In genomic region chr17:26836786-26837545, GRCm38 (mm10) we compare ENCODE assay signal across 22 mouse cellular contexts. TPM values are rescaled to one million over a fixed set of nuclear protein-coding genes. Genes with fewer than 3 reads are reported as not detected.
DNase-seq lines count a peak whose midpoint lies in the region; ATAC-seq lines count a peak whose summit lies in the region.
"Had no signal": no experiment of that assay in that cellular context is flagged by ENCODE, and none has a peak within 500 bp of the region (broad histone marks: within the 10 kb centered on the region; RNA-seq: fewer than 3 reads in every experiment).

No protein-coding gene starts in this region.

- no peak overlapping the region for H3K27ac ChIP-seq in midbrain, embryonic 11.5 days (ENCODE audit: low read depth, low read length)
- no peak overlapping the region for H3K27ac ChIP-seq in midbrain, embryonic 15.5 days
- no peak overlapping the region for H3K27ac ChIP-seq in embryonic facial prominence, embryonic 14.5 days (replicated peaks; ENCODE audit: low read depth, low read length)
- H3K27ac ChIP-seq: hindbrain, embryonic 13.5 days had no signal

- WGBS in midbrain, embryonic 11.5 days = 2% methylated on average over 19 of the region's 19 CpGs
- 2% methylated on average over 19 of the region's 19 CpGs for WGBS in midbrain, embryonic 15.5 days
- WGBS in embryonic facial prominence, embryonic 14.5 days = 4% methylated on average over 19 of the region's 19 CpGs

- H3K9me3 ChIP-seq in midbrain, embryonic 11.5 days (ENCODE audit: control insufficient read depth, low read length) = no peaks in the 10 kb centered on the region
- H3K9me3 ChIP-seq in midbrain, embryonic 15.5 days = no peaks in the 10 kb centered on the region
- no peaks in the 10 kb centered on the region for H3K9me3 ChIP-seq in embryonic facial prominence, embryonic 14.5 days (ENCODE audit: control insufficient read depth, low read length)
- H3K9me3 ChIP-seq: hindbrain, embryonic 13.5 days had no signal

- H3K4me3 ChIP-seq in midbrain, embryonic 11.5 days (ENCODE audit: low read depth, low read length) = no peak overlapping the region
- H3K4me3 ChIP-seq in midbrain, embryonic 15.5 days = no peak overlapping the region
- 0 out of 2 replicates have a peak overlapping the region, but pooled peaks have one; percentile 1 for H3K4me3 ChIP-seq in embryonic facial prominence, embryonic 14.5 days (ENCODE audit: low read depth, low read length)
- H3K4me3 ChIP-seq: hindbrain, embryonic 13.5 days; myocyte had no signal

- no peak overlapping the region for H3K4me2 ChIP-seq in midbrain, embryonic 11.5 days
- H3K4me2 ChIP-seq in midbrain, embryonic 15.5 days = no peak overlapping the region
- no peak overlapping the region for H3K4me2 ChIP-seq in embryonic facial prominence, embryonic 14.5 days (ENCODE audit: low read depth, low read length)
- H3K4me2 ChIP-seq: hindbrain, embryonic 13.5 days; lung, embryonic 14.5 days had no signal

- peak; percentile 80 for DNase-seq in heart, adult 11 months
- DNase-seq in heart, postnatal 36 days = no peak
- peak; percentile 89 for DNase-seq in midbrain, embryonic 11.5 days (ENCODE audit: low spot score, missing footprints)
- DNase-seq in embryonic facial prominence, embryonic 14.5 days (ENCODE audit: low spot score) = no peak
- DNase-seq in splenic B cell, adult 2 months (ENCODE audit: low read depth, low spot score) = peak; percentile 30
- no peak for DNase-seq in urinary bladder, postnatal 14 days (ENCODE audit: low spot score)
- no peak for DNase-seq in adrenal gland, postnatal 14 days
- DNase-seq: adrenal gland, postnatal 25 days; B cell, adult 2 months; cerebellum, postnatal 36 days; gastrocnemius, postnatal 25 days; kidney, adult 8-10 months; lung, embryonic 14.5 days had no signal

- H3K9ac ChIP-seq in midbrain, embryonic 11.5 days (ENCODE audit: low read length) = no peak overlapping the region
- H3K9ac ChIP-seq in midbrain, embryonic 15.5 days = no peak overlapping the region
- H3K9ac ChIP-seq in embryonic facial prominence, embryonic 14.5 days (ENCODE audit: low read depth, low read length) = peak overlapping the region; percentile 14; the same call in 1 of the 2 replicates
- H3K9ac ChIP-seq: hindbrain, embryonic 13.5 days; lung, embryonic 14.5 days had no signal

- intact Hi-C loops in heart, postnatal 36 days (cut with DNase I) = no loop called here

- no peaks in the 10 kb centered on the region for H3K36me3 ChIP-seq in midbrain, embryonic 11.5 days (ENCODE audit: control insufficient read depth, insufficient read depth, low read length)
- no peaks in the 10 kb centered on the region for H3K36me3 ChIP-seq in midbrain, embryonic 15.5 days (replicated peaks)
- no peaks in the 10 kb centered on the region for H3K36me3 ChIP-seq in embryonic facial prominence, embryonic 14.5 days (ENCODE audit: control insufficient read depth, insufficient read depth, low read length)
- no peaks in the 10 kb centered on the region for H3K36me3 ChIP-seq in splenic B cell, adult 2 months (ENCODE audit: control insufficient read depth, insufficient read depth, low read length, poor library complexity, severe bottlenecking)
- H3K36me3 ChIP-seq: hindbrain, embryonic 13.5 days had no signal

- H3K4me1 ChIP-seq in midbrain, embryonic 11.5 days (ENCODE audit: control insufficient read depth, insufficient read depth, low read length) = 0 out of 2 replicates have a peak, but pooled peaks cover 3% of the 10 kb centered on the region
- peaks cover 15% of the 10 kb centered on the region for H3K4me1 ChIP-seq in midbrain, embryonic 15.5 days
- peaks cover 8% of the 10 kb centered on the region; the same call in 1 of the 2 replicates for H3K4me1 ChIP-seq in embryonic facial prominence, embryonic 14.5 days (ENCODE audit: control insufficient read depth, insufficient read depth, low read length)

- H3K27me3 ChIP-seq in midbrain, embryonic 11.5 days (ENCODE audit: control insufficient read depth, insufficient read depth, low read length) = peaks cover 84% of the 10 kb centered on the region
- peaks cover 94% of the 10 kb centered on the region for H3K27me3 ChIP-seq in midbrain, embryonic 15.5 days (replicated peaks)
- peaks cover 89% of the 10 kb centered on the region for H3K27me3 ChIP-seq in embryonic facial prominence, embryonic 14.5 days (replicated peaks; ENCODE audit: control insufficient read depth, insufficient read depth, low read length)
- no peaks in the 10 kb centered on the region; the same call in 1 of the 2 replicates for H3K27me3 ChIP-seq in splenic B cell, adult 2 months (ENCODE audit: control insufficient read depth, insufficient read depth, low read length, poor library complexity, severe bottlenecking)

- ATAC-seq in midbrain, embryonic 11.5 days (ENCODE audit: low FRiP score) = no peak
- no peak for ATAC-seq in midbrain, embryonic 15.5 days (replicated peaks)
- ATAC-seq in embryonic facial prominence, embryonic 14.5 days (ENCODE audit: low read depth) = no peak

RNA-seq across cellular contexts. Expression of gene Nkx2-5, which starts 7.8 kb away (rescaled TPM):
- 10 to 100 TPM; 80.7 TPM for total RNA-seq in heart, postnatal 36 days (2021)
- not detected in 2 replicates for polyA plus RNA-seq in midbrain, embryonic 11.5 days (2014; fragmentation: Nextera tagmentation; extraction: Ambion mirVana)
- polyA plus RNA-seq in midbrain, embryonic 15.5 days (2015; fragmentation: Nextera tagmentation; extraction: Ambion mirVana) = 0.10 and 0.92 TPM in 2 replicates
- 7.4 and 7.9 TPM in 2 replicates for polyA plus RNA-seq in embryonic facial prominence, embryonic 14.5 days (2014; fragmentation: Nextera tagmentation; extraction: Ambion mirVana)
- not detected in 2 replicates for total RNA-seq in adrenal gland, postnatal 14 days (2021)
- total RNA-seq: adrenal gland, postnatal 25 days; gastrocnemius, postnatal 25 days; left cerebral cortex, adult 18-20 months; megakaryocyte-erythroid progenitor cell, adult 5-6 weeks; MEL had no signal
- polyA plus RNA-seq: large intestine, adult 2 months; testis, adult 2 months; urinary bladder, adult 2 months had no signal

RNA-seq across cellular contexts. Expression of gene Bnip1, which starts 56.1 kb away (rescaled TPM):
- 10 to 100 TPM; 24.5 to 27.2 TPM for total RNA-seq in heart, postnatal 36 days (2021)
- 52.9 and 54.1 TPM in 2 replicates for polyA plus RNA-seq in midbrain, embryonic 11.5 days (2014; fragmentation: Nextera tagmentation; extraction: Ambion mirVana)
- polyA plus RNA-seq in midbrain, embryonic 15.5 days (2015; fragmentation: Nextera tagmentation; extraction: Ambion mirVana) = 60.6 and 61.5 TPM in 2 replicates
- polyA plus RNA-seq in embryonic facial prominence, embryonic 14.5 days (2014; fragmentation: Nextera tagmentation; extraction: Ambion mirVana) = 38.4 and 40.7 TPM in 2 replicates
- total RNA-seq in adrenal gland, postnatal 14 days (2021) = 21.6 and 28.6 TPM in 2 replicates

Comparison
In these comparisons a context has a peak if more than half of its experiments do, and no peak if none do; other contexts are left out.
1. DNase-seq: peak in heart, adult 11 months (single experiment), midbrain, embryonic 11.5 days (single experiment) and splenic B cell, adult 2 months (single experiment); none in heart, postnatal 36 days (0 of 2), embryonic facial prominence, embryonic 14.5 days (single experiment), urinary bladder, postnatal 14 days (single experiment) and adrenal gland, postnatal 14 days (single experiment).